16 mouse cellular contexts compared by ENCODE assay signal in genomic region chr1:81897241-81897640, GRCm38 (mm10).
DNase-seq lines count a peak whose midpoint lies in the region.
"Had no signal": no experiment of that assay in that cellular context is flagged by ENCODE, and none has a peak within 500 bp of the region (broad histone marks: within the 10 kb centered on the region; RNA-seq: fewer than 3 reads in every experiment).

No protein-coding gene starts in this region.

- DNase-seq in gastrocnemius, adult 18-20 months (ENCODE audit: low spot score): peak; percentile 81
- DNase-seq in gastrocnemius, postnatal 4 days (ENCODE audit: low spot score in 2 of 2): no peak
- peak; percentile 3 to 23 for DNase-seq in heart, postnatal 36 days
- DNase-seq in heart, postnatal 25 days (ENCODE audit: low spot score): no peak
- peak; percentile 19 for DNase-seq in adrenal gland, postnatal 14 days
- peak; percentile 14 for DNase-seq in gastrocnemius, postnatal 10 days
- no peak for DNase-seq in embryo, embryonic 9.5 days (ENCODE audit: extremely low spot score)
- no peak for DNase-seq in yolk sac, embryonic 10.5 days (ENCODE audit: low spot score)
- DNase-seq: cerebellum, adult 11-12 months; cerebellum, postnatal 10 days; kidney, adult 18-20 months; kidney, postnatal 4 days; lung, embryonic 14.5 days; retina, postnatal 1 day; thymus, adult 2 months; thymus, postnatal 4 days had no signal

- intact Hi-C loops in heart, postnatal 36 days (cut with DNase I): no loop called here
- intact Hi-C loops in heart, postnatal 25 days (cut with DNase I): no loop called here

Comparison
In these comparisons a context has a peak if more than half of its experiments do, and no peak if none do; other contexts are left out.
1. DNase-seq: peak in gastrocnemius, adult 18-20 months (single experiment), heart, postnatal 36 days (2 of 2), adrenal gland, postnatal 14 days (single experiment) and gastrocnemius, postnatal 10 days (single experiment); none in gastrocnemius, postnatal 4 days (0 of 2), heart, postnatal 25 days (single experiment), embryo, embryonic 9.5 days (single experiment) and yolk sac, embryonic 10.5 days (single experiment).